Mouse (Mus musculus) intestine, embryonic 14.5 days (tissue): ENCODE measurements around the gene Taf12. TPM values are rescaled to one million over a fixed set of nuclear protein-coding genes. Genes with fewer than 3 reads are reported as not detected.
A peak's percentile ranks its signal among the peaks of the same experiment; 100 is the strongest.
"Not testable (repeated sequence)": the region's sequence is repeated elsewhere in the genome, so short reads cannot be mapped to it uniquely, and the experiment has no call there.

Experiments
- ATAC-seq: fragments of 200-750 bp; cut with Nextera tagmentation; replicated peaks from 2 replicates; pipeline ENCODE4 v1.8.0; 2017; ENCODE audit warnings: low read depth, moderate number of reproducible peaks, moderate TSS enrichment, moderate library complexity; ENCODE audit not compliant: low FRiP score, low TSS enrichment
- DNase-seq: peaks from one replicate; pipeline ENCODE4 v3.0.0-alpha.2; 2018; ENCODE audit warnings: low spot score
- H3K27ac ChIP-seq: fragments of 300-500 bp; sonication (generic); 2 replicates; pipeline ENCODE4 v1.5.1; 2014; ENCODE audit warnings: low read depth, mild to moderate bottlenecking, control low read depth
- H3K27me3 ChIP-seq: fragments of 300-500 bp; sonication (generic); replicated peaks from 2 replicates; pipeline ENCODE4 v1.6.1; 2014; ENCODE audit warnings: low read length, control low read depth; ENCODE audit not compliant: control insufficient read depth, insufficient read depth
- H3K36me3 ChIP-seq: fragments of 300-500 bp; sonication (generic); 2 replicates; pipeline ENCODE4 v1.6.1; 2014; ENCODE audit warnings: low read length, control low read depth; ENCODE audit not compliant: control insufficient read depth, insufficient read depth
- H3K4me1 ChIP-seq: fragments of 300-500 bp; sonication (generic); replicated peaks from 2 replicates; pipeline ENCODE4 v1.6.1; 2014; ENCODE audit warnings: low read length, control low read depth, mixed read lengths; ENCODE audit not compliant: control insufficient read depth, insufficient read depth
- H3K4me2 ChIP-seq: fragments of 300-500 bp; sonication (generic); 2 replicates; pipeline ENCODE4 v1.6.1; 2014; ENCODE audit warnings: low read length
- H3K4me3 ChIP-seq: fragments of 300-500 bp; sonication (generic); 2 replicates; pipeline ENCODE4 v1.5.1; 2014; ENCODE audit warnings: low read depth, low read length, control low read depth, mixed read lengths
- H3K9ac ChIP-seq: fragments of 300-500 bp; sonication (generic); 2 replicates; pipeline ENCODE4 v1.6.1; 2014; ENCODE audit warnings: mild to moderate bottlenecking, low read length
- H3K9me3 ChIP-seq: fragments of 300-500 bp; sonication (generic); 2 replicates; pipeline ENCODE4 v1.6.1; 2016; ENCODE audit warnings: low read length, control low read depth; ENCODE audit not compliant: control insufficient read depth
- WGBS: fragments of 180-500 bp; shearing (Covaris S2); extraction: QIAGEN DNeasy Blood & Tissue Kit; methylation state at CpG from one replicate; pipeline ENCODE4 v1.1.7; 2014; 5-methylcytosine and 5-hydroxymethylcytosine counted together
- polyA plus RNA-seq: library from polyadenylated mRNA; unstranded; fragments of >200 nt; fragmentation: Nextera tagmentation; extraction: Ambion mirVana; gene quantifications from 2 replicates; pipeline ENCODE4 v1.2.1, GENCODE M21; 2014

Taf12 gene
- polyA plus RNA-seq, 1 experiment from 2014 or later = 36.8 TPM

GRCm38 (mm10) chr4:132303484-132303883, 29.3 kb downstream of the Taf12 start:
- DNase-seq, H3K27me3 ChIP-seq, H3K4me1 ChIP-seq, H3K36me3 ChIP-seq, H3K9me3 ChIP-seq, ATAC-seq: not testable (repeated sequence)
- peak overlapping the region; percentile 48; the same call in 1 of the 2 replicates for H3K9ac ChIP-seq
- 36% methylated on average over 6 of the region's 6 CpGs for WGBS
- H3K4me2 ChIP-seq = peak overlapping the region; percentile 68
- peak overlapping the region; percentile 45 for H3K4me3 ChIP-seq
- H3K27ac ChIP-seq = peak overlapping the region; percentile 16; the same call in 1 of the 2 replicates

DNA sequence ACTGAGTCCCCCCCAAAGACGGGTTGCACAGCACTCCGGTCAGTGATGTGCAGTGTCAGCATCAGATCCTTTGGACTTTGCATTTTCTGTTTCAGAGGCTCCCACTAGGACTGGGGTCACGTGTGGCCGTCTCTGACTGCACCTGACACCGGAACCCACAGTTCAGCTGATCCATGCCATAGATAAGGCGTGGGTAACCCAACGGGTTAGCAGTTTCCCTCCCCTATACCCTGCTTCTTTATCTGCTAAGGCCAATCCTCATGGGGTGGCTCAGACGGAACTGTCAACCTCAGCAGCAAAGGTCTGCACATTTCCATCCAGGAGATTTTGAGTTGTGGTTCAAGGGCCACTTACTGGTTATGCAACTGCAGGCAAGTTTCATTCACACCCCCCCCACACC, 31.1 kb downstream of the Taf12 start:
- Histone ChIP-seq H3K4me2 (no peak overlapping the region), H3K4me1 (peaks cover 8% of the 10 kb centered on the region; the same call in 1 of the 2 replicates), H3K36me3 (peaks cover 8% of the 10 kb centered on the region), H3K9ac (no peak overlapping the region), H3K27ac (no peak overlapping the region), H3K27me3 (no peaks in the 10 kb centered on the region), H3K9me3 (no peaks in the 10 kb centered on the region), H3K4me3 (no peak overlapping the region)
- WGBS = 85% methylated on average over 8 of the region's 8 CpGs
- DNase-seq (no peak), ATAC-seq (no peak)

DNA sequence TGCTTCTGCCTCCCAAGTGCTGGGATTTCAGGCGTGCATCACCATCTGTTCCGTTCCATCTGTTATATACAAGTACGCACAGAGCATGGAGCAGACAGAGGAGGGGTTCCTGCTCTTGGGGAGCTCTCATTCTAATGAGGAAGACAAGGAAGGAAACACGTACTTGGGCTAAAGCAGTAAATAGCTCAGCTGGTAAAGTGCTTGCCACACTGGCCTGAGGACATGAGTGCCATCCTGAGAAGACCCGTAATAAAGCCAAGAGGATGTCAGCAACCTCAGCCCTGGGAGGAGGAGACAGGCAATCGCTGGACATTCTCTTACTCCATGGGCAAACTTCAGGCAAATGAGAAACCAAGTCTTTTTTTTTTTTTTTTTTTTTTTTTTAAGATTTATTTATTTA, 31.8 kb downstream of the Taf12 start:
- Histone ChIP-seq H3K27ac (no peak overlapping the region), H3K27me3 (no peaks in the 10 kb centered on the region), H3K9ac (no peak overlapping the region), H3K4me2 (no peak overlapping the region), H3K36me3 (peaks cover 15% of the 10 kb centered on the region), H3K4me1 (peaks cover 8% of the 10 kb centered on the region; the same call in 1 of the 2 replicates), H3K4me3 (no peak overlapping the region), H3K9me3 (no peaks in the 10 kb centered on the region)
- WGBS = 81% methylated on average over 6 of the region's 6 CpGs
- DNase-seq (no peak), ATAC-seq (no peak)

GRCm38 (mm10) chr4:132308437-132309139, 34.4 kb downstream of the Taf12 start:
- WGBS = under 1% methylated on average over 41 of the region's 41 CpGs
- H3K27ac ChIP-seq = peak overlapping the region; percentile 88
- H3K9me3 ChIP-seq = no peaks in the 10 kb centered on the region
- peaks cover 8% of the 10 kb centered on the region; the same call in 1 of the 2 replicates for H3K4me1 ChIP-seq
- peak; percentile 95 for DNase-seq
- ATAC-seq = peak; percentile 87
- H3K4me3 ChIP-seq = peak overlapping the region; percentile 87
- H3K4me2 ChIP-seq = peak overlapping the region; percentile 91
- H3K36me3 ChIP-seq = peaks cover 38% of the 10 kb centered on the region
- no peaks in the 10 kb centered on the region for H3K27me3 ChIP-seq
- peak overlapping the region; percentile 96 for H3K9ac ChIP-seq

- peak overlapping the region; percentile 96 for H3K9ac ChIP-seq
- no peaks in the 10 kb centered on the region for H3K9me3 ChIP-seq
- H3K36me3 ChIP-seq = peaks cover 45% of the 10 kb centered on the region
- H3K27me3 ChIP-seq = no peaks in the 10 kb centered on the region
- no peak for DNase-seq
- peak overlapping the region; percentile 87 for H3K4me3 ChIP-seq
- peak overlapping the region; percentile 91 for H3K4me2 ChIP-seq
- WGBS = under 1% methylated on average over 15 of the region's 15 CpGs
- H3K27ac ChIP-seq = peak overlapping the region; percentile 88
- peaks cover 8% of the 10 kb centered on the region; the same call in 1 of the 2 replicates for H3K4me1 ChIP-seq
- ATAC-seq = no peak
Measured at GRCm38 (mm10) chr4:132309140-132309848, 35.1 kb downstream of the Taf12 start.

GRCm38 (mm10) chr4:132309849-132310472, 35.8 kb downstream of the Taf12 start:
- Histone ChIP-seq H3K36me3 (peaks cover 45% of the 10 kb centered on the region), H3K27ac (0 out of 2 replicates have a peak overlapping the region, but pooled peaks have one; percentile 88), H3K4me3 (peak overlapping the region; percentile 87), H3K9ac (peak overlapping the region; percentile 96), H3K4me2 (peak overlapping the region; percentile 91), H3K4me1 (peaks cover 8% of the 10 kb centered on the region; the same call in 1 of the 2 replicates), H3K9me3 (no peaks in the 10 kb centered on the region), H3K27me3 (no peaks in the 10 kb centered on the region)
- DNase-seq (no peak), ATAC-seq (no peak; the same call in 1 of the 2 replicates)
- WGBS = 30% methylated on average over 10 of the region's 10 CpGs

DNA sequence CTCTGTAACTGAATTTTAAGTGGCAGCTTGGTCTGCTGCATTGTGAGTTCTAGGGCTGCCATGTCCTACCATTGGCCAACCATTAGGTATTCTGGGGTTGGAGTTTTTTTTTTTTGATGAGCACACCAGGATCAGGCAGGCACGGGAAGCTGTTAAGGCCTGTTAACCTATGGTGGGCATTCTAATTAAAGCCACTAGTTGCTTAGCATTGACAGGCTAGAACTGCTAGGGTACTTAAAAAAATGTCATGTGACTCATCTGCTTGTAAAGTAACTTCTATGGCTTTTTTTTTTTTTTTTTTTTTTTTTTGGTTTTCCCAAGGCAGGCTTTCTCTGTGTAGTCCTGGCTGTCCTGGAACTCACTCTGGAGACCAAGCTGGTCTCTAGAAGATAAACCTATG, 37.0 kb downstream of the Taf12 start:
- peaks cover 52% of the 10 kb centered on the region for H3K36me3 ChIP-seq
- H3K4me2 ChIP-seq = no peak overlapping the region
- WGBS = 39% methylated on average over 1 of the region's 1 CpGs
- no peak overlapping the region for H3K9ac ChIP-seq
- H3K4me3 ChIP-seq = no peak overlapping the region
- H3K27me3 ChIP-seq = no peaks in the 10 kb centered on the region
- H3K4me1 ChIP-seq = peaks cover 8% of the 10 kb centered on the region; the same call in 1 of the 2 replicates
- H3K27ac ChIP-seq = no peak overlapping the region
- DNase-seq (no peak), ATAC-seq (no peak)
- H3K9me3 ChIP-seq = no peaks in the 10 kb centered on the region

DNA sequence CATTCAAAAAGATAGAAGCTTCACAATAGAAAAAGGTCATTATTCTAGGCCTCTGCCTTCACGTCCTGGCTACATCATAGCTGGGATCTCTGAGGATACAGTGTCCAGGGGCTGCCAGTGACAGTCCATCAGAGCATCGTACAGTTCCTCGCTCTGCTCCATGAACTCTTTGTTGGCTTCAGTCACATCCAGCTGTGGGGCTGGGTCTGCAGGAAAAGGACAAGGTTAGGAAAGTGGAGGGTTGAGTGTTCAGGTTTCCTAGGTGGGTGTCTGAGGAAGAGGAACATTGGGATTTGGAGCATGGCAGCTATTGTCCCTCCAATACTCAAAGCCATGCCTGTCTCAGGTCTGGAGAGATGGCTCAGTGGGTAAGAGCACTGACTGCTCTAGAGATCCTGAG, 37.6 kb downstream of the Taf12 start:
- Histone ChIP-seq H3K4me2 (no peak overlapping the region), H3K27me3 (no peaks in the 10 kb centered on the region), H3K36me3 (peaks cover 58% of the 10 kb centered on the region), H3K4me1 (peaks cover 8% of the 10 kb centered on the region; the same call in 1 of the 2 replicates), H3K4me3 (no peak overlapping the region), H3K27ac (no peak overlapping the region), H3K9me3 (no peaks in the 10 kb centered on the region), H3K9ac (no peak overlapping the region)
- WGBS = 58% methylated on average over 3 of the region's 3 CpGs
- DNase-seq = no peak
- ATAC-seq = no peak
